Mouse (Mus musculus) mesoderm, embryonic 11.5 days (tissue): ENCODE measurements around the gene Gpr35.

ENCODE experiments used
- DNase-seq: peaks from one replicate; pipeline ENCODE4 v3.0.0-alpha.2; 2012; ENCODE audit warnings: low read depth, low spot score

Gpr35 gene

GRCm38 (mm10) chr1:92950607-92951006 lies at the start of gene Gpr35:
Gpr35 (plus strand) TSS chr1:92950865.
- DNase-seq = no peak

- peak; percentile 81 for DNase-seq
Measured at GRCm38 (mm10) chr1:92902786-92903185, 47.9 kb upstream of the Gpr35 start, which contains the start of gene Ankmy1. Ankmy1 (minus strand) TSS chr1:92902906.

- no peak for DNase-seq
Measured at GRCm38 (mm10) chr1:92903627-92904026, 47.0 kb upstream of the Gpr35 start.

DNA sequence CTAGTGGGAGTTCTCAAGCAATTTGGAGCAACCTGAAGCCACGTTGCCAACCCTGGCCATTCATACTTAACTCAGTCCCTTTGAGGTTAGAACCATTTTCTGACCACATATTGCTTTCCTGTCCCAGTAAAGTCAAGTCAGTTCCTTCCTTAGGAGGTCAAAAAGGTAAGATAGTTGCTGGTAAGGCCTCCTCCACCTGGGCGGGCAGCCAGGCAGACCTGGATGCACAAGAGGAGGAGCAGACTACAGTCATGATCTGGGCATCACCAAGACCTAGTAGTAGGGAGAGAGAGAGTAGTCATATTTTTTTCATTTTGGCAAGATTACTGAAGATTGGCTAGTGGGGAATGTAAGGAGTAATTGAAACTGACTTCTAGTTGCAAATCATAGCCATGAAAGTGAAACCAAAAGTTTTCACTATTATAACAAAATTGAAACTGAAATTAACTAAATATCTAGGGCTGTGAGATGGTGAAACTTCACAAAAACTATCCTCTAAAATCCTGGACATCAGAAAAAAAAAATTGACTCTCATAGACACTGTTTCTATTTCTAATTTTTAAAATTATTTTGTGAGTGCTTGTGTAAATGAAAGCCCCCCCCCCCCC lies 44.9 kb upstream of the Gpr35 start:
- no peak for DNase-seq

DNA sequence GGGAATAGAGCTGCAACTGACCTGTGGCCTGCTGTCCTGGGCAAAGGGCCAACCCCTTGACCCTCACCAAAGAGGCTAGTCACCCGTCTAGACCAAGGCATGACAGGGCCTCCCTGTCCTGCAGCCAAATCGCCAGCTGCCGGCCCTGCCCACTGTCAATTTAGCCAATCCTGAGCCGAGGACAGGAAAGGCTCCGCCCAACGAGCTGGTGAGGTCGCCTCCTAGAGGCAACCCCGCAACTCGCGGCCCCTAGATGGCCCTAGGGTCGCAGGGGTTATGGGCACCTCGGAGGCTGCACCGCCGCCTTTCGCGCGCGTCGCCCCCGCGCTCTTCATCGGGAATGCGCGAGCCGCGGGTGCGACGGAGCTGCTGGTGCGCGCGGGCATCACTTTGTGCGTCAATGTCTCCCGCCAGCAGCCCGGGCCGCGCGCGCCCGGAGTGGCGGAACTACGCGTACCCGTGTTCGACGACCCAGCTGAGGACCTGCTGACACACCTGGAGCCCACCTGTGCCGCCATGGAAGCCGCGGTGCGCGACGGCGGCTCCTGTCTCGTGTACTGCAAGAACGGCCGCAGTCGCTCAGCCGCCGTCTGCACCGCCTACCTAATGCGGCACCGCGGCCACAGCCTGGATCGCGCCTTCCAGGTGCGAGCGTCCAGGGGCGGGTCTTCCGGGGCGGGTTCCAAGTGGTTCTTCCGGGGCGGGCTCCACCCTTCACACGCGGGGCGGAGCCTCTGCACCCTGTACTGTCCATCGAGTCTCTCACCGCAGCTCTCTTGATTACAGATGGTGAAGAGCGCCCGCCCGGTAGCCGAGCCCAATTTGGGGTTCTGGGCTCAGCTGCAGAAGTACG lies 43.7 kb upstream of the Gpr35 start, which contains the start of gene Dusp28:
TSS of gene Dusp28 (plus strand) at position 203 of the 853 bp plus-strand sequence.
- peak; percentile 90 for DNase-seq

DNA sequence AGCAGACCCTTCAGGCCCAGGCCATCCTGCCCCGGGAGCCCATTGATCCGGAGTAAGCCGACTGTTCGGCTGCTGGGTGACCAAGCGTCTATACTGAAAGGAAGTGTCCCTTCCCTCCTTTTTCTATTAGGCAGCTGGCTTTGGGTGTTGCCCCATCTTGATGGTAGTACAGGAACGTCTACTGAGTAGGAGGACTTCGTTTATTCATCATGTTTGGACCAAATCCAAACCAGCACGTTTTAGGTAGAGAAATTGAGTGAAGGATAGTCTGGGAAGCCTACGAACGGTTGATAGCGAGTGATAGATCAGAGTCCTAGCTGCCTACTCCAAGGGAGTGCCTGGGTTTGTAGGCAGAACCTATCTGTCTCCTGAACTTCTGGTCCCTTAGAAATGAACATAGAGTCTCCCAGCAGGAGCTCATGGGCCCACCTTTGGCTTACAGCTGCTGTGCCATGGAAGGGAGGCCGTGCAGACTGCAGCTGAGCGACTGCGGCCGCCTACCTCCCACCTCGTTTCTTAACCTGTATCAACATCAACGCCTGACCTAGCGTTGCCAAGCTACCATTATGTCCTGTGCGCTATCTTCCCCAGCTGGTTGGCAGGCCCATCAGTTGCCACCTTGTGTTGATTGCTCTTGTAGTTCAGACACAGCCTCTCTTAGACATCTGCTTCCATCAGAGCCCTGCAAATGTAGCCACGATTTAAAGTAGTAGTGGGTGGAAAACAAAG lies 42.9 kb upstream of the Gpr35 start:
- DNase-seq = no peak

- no peak for DNase-seq
Measured at GRCm38 (mm10) chr1:92908664-92909063, 42.0 kb upstream of the Gpr35 start.

DNA sequence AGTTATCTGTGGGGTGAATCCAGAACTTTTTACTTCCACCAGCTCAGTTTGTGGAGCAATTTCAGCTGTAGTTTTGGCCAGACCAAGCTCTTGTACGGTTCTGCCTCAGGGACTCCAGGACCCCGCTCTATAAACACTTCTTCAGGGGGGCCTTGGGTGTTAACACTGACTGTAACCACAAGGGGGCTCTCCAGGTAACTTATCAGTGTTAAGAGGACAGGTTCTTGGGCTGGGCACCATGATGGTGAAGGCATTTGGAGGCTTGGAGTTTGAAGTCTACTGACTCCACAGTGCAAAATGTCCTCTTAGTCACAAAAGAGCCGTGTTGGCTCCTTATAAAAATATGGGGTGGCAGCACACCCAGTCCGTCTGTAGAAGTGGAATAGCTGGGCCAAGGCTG lies 41.6 kb upstream of the Gpr35 start:
- peak; percentile 44 for DNase-seq

DNA sequence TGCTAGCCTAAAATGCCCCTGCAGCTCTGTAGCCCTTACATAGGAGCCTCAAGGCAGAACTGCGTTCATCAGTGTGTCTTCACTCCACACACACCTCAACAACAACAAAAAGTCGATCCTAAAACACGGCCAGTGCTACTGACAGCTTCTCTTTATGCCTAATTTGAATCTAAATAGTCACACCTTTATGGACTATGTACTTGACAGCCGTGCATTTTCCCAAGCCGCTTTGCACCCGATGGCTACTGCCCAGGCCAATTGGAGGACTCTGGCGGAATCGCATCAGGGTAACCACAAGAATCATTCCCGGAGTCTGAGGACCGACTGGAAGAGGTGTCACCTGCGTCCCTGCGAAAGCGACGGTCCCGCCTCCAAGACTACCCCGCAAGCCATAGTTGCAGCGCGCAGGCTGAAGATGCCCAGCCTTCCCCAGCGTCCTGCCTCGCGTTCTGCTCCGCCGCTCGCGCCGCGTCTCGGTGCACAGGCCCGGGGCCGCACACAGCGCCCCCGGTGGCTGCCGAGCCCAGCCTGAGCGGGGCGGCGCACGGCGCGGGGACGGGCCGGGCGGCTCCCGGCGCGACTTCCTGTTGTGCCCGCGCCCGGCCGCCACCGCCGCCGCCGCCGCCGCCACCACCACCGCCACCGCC lies 40.3 kb upstream of the Gpr35 start, which contains the start of gene Rnpepl1:
TSS of gene Rnpepl1 (plus strand) at position 545 of the 647 bp plus-strand sequence.
- DNase-seq = peak; percentile 68

- DNase-seq = peak; percentile 60
Measured at GRCm38 (mm10) chr1:92910925-92911720, 39.5 kb upstream of the Gpr35 start.

- DNase-seq = no peak
Measured at GRCm38 (mm10) chr1:92911721-92912138, 38.9 kb upstream of the Gpr35 start.

- no peak for DNase-seq
Measured at GRCm38 (mm10) chr1:92912286-92912685, 38.4 kb upstream of the Gpr35 start.

- DNase-seq = no peak
Measured at GRCm38 (mm10) chr1:92914239-92914638, 36.4 kb upstream of the Gpr35 start.

- DNase-seq = no peak
Measured at GRCm38 (mm10) chr1:92914993-92915392, 35.7 kb upstream of the Gpr35 start.

- DNase-seq = no peak
Measured at GRCm38 (mm10) chr1:92916725-92917124, 33.9 kb upstream of the Gpr35 start.

GRCm38 (mm10) chr1:92919151-92919550 lies 31.5 kb upstream of the Gpr35 start:
- DNase-seq = no peak

DNA sequence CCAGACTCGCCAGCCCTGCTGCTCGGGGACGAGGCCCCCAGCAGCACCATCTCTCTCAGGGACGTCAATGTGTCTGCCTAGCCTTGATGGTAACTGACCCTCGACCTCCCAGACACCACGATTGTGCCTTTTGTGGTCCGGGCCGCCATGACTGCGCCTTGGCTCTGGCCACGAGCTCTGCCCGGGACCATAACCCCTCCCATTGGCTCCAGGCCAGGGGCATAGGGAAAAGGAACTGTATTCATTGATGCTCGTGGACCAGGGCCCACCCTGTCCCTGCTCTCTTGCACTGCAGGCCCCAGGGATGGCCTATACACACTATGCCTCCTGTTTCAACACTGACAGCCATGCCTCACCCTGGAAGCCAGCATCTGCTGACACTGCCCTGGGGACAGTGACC lies 30.9 kb upstream of the Gpr35 start:
- no peak for DNase-seq

DNA sequence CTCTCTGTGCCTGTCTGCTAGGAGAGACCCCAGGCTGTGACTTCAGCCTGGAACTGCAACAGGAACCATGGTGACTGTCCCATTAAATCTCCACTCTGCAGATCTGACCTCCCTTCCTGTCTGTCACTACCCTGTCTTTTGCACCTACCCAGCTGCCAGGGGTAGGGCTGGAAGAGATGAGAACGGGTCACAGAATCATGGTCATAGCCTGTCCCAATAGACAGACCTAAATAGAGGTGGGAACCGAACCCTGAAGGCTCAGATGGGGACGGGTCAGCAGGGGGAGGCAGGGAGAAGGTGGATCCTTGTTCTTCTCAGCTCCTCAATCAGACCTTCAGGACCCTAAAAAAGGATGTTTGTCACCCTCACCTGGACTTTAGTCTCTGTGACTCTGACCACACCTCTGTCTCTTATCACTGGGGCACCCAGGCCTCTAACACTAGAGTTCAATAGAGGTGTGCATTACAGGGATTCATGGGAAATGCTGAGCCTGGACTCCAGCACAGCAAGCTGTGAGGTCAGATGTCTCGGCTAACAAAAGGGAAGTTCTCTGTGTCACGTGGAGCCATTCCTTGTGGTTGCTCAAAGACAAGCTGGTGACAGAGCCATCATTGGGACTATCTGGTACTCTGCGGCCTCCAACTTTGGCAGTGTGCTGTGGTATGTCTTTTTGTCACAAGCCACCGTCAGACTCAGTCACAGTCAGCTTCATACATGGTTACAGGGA lies 30.0 kb upstream of the Gpr35 start:
- no peak for DNase-seq

DNA sequence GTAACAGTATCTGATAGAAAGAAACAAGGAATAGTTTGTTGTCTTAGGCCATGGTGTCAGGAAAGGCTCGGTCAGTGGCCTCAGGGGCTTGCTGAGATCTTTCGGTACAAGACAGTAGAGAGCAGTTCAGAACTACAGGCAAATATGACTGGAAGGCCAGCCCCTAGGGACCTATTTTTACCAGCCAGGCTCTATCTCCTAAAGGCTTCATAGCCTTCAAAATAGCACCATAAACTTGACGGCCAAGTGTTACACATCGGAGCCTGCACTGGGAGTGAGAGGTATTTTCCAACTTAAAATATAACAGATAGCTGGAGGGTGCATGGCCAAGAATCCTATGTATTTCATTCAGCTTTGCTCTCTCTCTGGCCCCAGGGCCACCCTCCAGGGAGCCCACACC lies 29.2 kb upstream of the Gpr35 start:
- no peak for DNase-seq

DNA sequence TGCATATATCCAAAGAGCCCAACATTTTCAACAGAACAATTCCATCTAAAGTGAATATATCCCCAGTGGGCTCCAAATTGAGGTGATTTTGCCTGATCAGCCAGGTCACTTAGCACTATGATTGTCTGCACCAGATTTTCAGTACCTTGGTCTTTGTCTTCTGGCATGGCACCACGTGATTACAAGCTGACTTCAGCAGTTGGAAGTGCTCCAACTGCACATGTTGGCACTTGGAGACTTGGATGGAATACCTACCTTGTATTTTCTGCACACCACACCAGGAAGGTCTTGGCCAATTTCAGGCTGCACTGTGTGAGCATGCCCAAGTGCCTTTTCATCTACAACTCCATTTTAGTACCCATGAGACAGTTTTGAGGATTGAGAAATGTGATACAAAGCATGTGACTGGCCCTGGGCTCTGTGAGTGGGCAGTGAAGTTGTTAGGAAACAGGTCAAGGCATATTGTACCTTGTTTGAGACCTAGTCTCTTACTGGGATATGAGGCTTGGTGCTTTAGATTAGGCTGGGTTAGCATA lies 20.4 kb upstream of the Gpr35 start:
- DNase-seq = no peak
